Mouse (Mus musculus): ENCODE data around the gene Plcb2. TPM values are rescaled to one million over a fixed set of nuclear protein-coding genes. Genes with fewer than 3 reads are reported as not detected.

Plcb2 gene
- total and polyA plus RNA-seq, 2 experiments from 2014 or later: 0.63 to 2.4 TPM

GRCm38 (mm10) chr2:118700179-118701062 lies 27.8 kb downstream of the Plcb2 start:
- Histone ChIP-seq H3K4me3 (ENCODE audit: low read depth, low read length) (peak overlapping the region; percentile 8; the same call in 1 of the 2 replicates), H3K4me1 (ENCODE audit: insufficient read depth, low read length) (peaks cover 12% of the 10 kb centered on the region; the same call in 1 of the 2 replicates), H3K9me3 (ENCODE audit: low read length) (no peaks in the 10 kb centered on the region), H3K27me3 (ENCODE audit: insufficient read depth, low read length) (peaks cover 59% of the 10 kb centered on the region), H3K4me2 (ENCODE audit: low read depth, low read length, poor library complexity, severe bottlenecking) (peak overlapping the region; percentile 33; the same call in 1 of the 2 replicates), H3K9ac (replicated peaks; ENCODE audit: low read length, poor library complexity, severe bottlenecking) (no peak overlapping the region), H3K36me3 (ENCODE audit: insufficient read depth, low read length) (peaks cover 11% of the 10 kb centered on the region), H3K27ac (ENCODE audit: low read depth, low read length) (no peak overlapping the region)
- no peak for ATAC-seq (ENCODE audit: low FRiP score)
- TF ChIP-seq CTCF (IDR thresholded peaks at IDR 0.05): peak; percentile 89
- 3% methylated on average over 32 of the region's 32 CpGs for WGBS
- peak; percentile 66 for DNase-seq (ENCODE audit: low spot score)

GRCm38 (mm10) chr2:118697955-118698354 lies 30.3 kb downstream of the Plcb2 start:
- Histone ChIP-seq H3K27me3 (ENCODE audit: insufficient read depth, low read length) (peaks cover 35% of the 10 kb centered on the region), H3K9ac (replicated peaks; ENCODE audit: low read length, poor library complexity, severe bottlenecking) (no peak overlapping the region), H3K4me1 (ENCODE audit: insufficient read depth, low read length) (peaks cover 2% of the 10 kb centered on the region; the same call in 1 of the 2 replicates), H3K27ac (ENCODE audit: low read depth, low read length) (no peak overlapping the region), H3K4me3 (ENCODE audit: low read depth, low read length) (no peak overlapping the region), H3K36me3 (ENCODE audit: insufficient read depth, low read length) (peaks cover 31% of the 10 kb centered on the region), H3K9me3 (ENCODE audit: low read length) (no peaks in the 10 kb centered on the region), H3K4me2 (ENCODE audit: low read depth, low read length, poor library complexity, severe bottlenecking) (no peak overlapping the region)
- DNase-seq (ENCODE audit: low spot score) (no peak), ATAC-seq (ENCODE audit: low FRiP score) (no peak)
- no peak for TF ChIP-seq CTCF (IDR thresholded peaks at IDR 0.05)
- WGBS: 47% methylated on average over 7 of the region's 7 CpGs

GRCm38 (mm10) chr2:118697311-118697877 lies 30.8 kb downstream of the Plcb2 start:
- Histone ChIP-seq H3K4me3 (ENCODE audit: low read depth, low read length) (no peak overlapping the region), H3K9ac (replicated peaks; ENCODE audit: low read length, poor library complexity, severe bottlenecking) (no peak overlapping the region), H3K27ac (ENCODE audit: low read depth, low read length) (no peak overlapping the region), H3K9me3 (ENCODE audit: low read length) (no peaks in the 10 kb centered on the region), H3K36me3 (ENCODE audit: insufficient read depth, low read length) (peaks cover 33% of the 10 kb centered on the region), H3K27me3 (ENCODE audit: insufficient read depth, low read length) (peaks cover 30% of the 10 kb centered on the region), H3K4me1 (ENCODE audit: insufficient read depth, low read length) (no peaks in the 10 kb centered on the region; the same call in 1 of the 2 replicates), H3K4me2 (ENCODE audit: low read depth, low read length, poor library complexity, severe bottlenecking) (no peak overlapping the region)
- no peak for TF ChIP-seq CTCF (IDR thresholded peaks at IDR 0.05)
- ATAC-seq (ENCODE audit: low FRiP score) (no peak), DNase-seq (ENCODE audit: low spot score) (no peak)
- WGBS: 47% methylated on average over 5 of the region's 5 CpGs

GRCm38 (mm10) chr2:118696451-118697308 lies 31.6 kb downstream of the Plcb2 start:
- H3K9me3 ChIP-seq (ENCODE audit: low read length): no peaks in the 10 kb centered on the region
- DNase-seq (ENCODE audit: low spot score) (no peak), ATAC-seq (ENCODE audit: low FRiP score) (no peak)
- H3K4me2 ChIP-seq (ENCODE audit: low read depth, low read length, poor library complexity, severe bottlenecking): no peak overlapping the region
- peaks cover 37% of the 10 kb centered on the region for H3K36me3 ChIP-seq (ENCODE audit: insufficient read depth, low read length)
- H3K9ac ChIP-seq (replicated peaks; ENCODE audit: low read length, poor library complexity, severe bottlenecking): no peak overlapping the region
- 50% methylated on average over 21 of the region's 21 CpGs for WGBS
- H3K27me3 ChIP-seq (ENCODE audit: insufficient read depth, low read length): peaks cover 22% of the 10 kb centered on the region
- TF ChIP-seq CTCF (IDR thresholded peaks at IDR 0.05): no peak
- H3K27ac ChIP-seq (ENCODE audit: low read depth, low read length): no peak overlapping the region
- no peaks in the 10 kb centered on the region; the same call in 1 of the 2 replicates for H3K4me1 ChIP-seq (ENCODE audit: insufficient read depth, low read length)
- H3K4me3 ChIP-seq (ENCODE audit: low read depth, low read length): no peak overlapping the region

- H3K4me2 ChIP-seq (ENCODE audit: low read depth, low read length, poor library complexity, severe bottlenecking): no peak overlapping the region
- no peak overlapping the region for H3K27ac ChIP-seq (ENCODE audit: low read depth, low read length)
- no peak overlapping the region for H3K9ac ChIP-seq (replicated peaks; ENCODE audit: low read length, poor library complexity, severe bottlenecking)
- no peak overlapping the region for H3K4me3 ChIP-seq (ENCODE audit: low read depth, low read length)
- H3K27me3 ChIP-seq (ENCODE audit: insufficient read depth, low read length): peaks cover 13% of the 10 kb centered on the region
- no peaks in the 10 kb centered on the region for H3K9me3 ChIP-seq (ENCODE audit: low read length)
- TF ChIP-seq CTCF (IDR thresholded peaks at IDR 0.05): peak; percentile 86
- no peaks in the 10 kb centered on the region; the same call in 1 of the 2 replicates for H3K4me1 ChIP-seq (ENCODE audit: insufficient read depth, low read length)
- WGBS: 29% methylated on average over 11 of the region's 11 CpGs
- no peak for ATAC-seq (ENCODE audit: low FRiP score)
- H3K36me3 ChIP-seq (ENCODE audit: insufficient read depth, low read length): peaks cover 41% of the 10 kb centered on the region
- peak; percentile 81 for DNase-seq (ENCODE audit: low spot score)
Measured at GRCm38 (mm10) chr2:118695677-118696232, 32.5 kb downstream of the Plcb2 start.
